Comparison of ENCODE assay signal across 16 mouse cellular contexts in the genomic region with DNA sequence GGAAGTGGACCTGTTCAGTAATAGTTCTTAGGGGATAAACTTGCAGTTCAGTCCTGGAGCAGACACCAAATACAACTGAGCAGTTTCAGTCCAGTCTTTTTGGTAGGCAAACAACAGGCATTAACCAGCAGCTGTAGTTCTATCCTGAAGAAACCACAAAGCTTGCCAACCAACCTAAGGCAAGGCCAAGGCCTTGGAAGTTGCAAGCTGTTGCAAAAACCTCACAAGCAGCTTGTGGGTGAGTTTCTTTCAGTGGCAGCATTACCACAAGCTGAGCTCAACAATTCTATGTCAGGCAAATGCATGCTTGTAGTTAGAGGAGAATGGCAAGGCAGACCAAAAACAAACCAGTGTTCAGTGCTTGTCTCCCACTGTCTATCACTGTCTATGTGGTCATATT.
"Had no signal": no experiment of that assay in that cellular context is flagged by ENCODE, and none has a peak within 500 bp of the region (broad histone marks: within the 10 kb centered on the region; RNA-seq: fewer than 3 reads in every experiment).

No protein-coding gene starts in this region.

- H3K9ac ChIP-seq: liver, embryonic 13.5 days; midbrain, embryonic 13.5 days had no signal

- H3K4me3 ChIP-seq: layer of hippocampus, adult 2 months; liver, embryonic 13.5 days; megakaryocyte, embryonic 14.5 days; midbrain, embryonic 10.5 days; midbrain, embryonic 13.5 days had no signal

- H3K27ac ChIP-seq: kidney, postnatal 0 days; layer of hippocampus, adult 2 months; liver, embryonic 13.5 days; midbrain, embryonic 10.5 days; midbrain, embryonic 13.5 days had no signal

- DNase-seq: kidney, adult 2 months; kidney, postnatal 25 days; layer of hippocampus, adult 9-11 months; liver, embryonic 13.5 days; lung, adult 2 months; lung, postnatal 36 days; right cerebral cortex, postnatal 25 days; spleen, adult 18-20 months; thymus, adult 18-20 months; thymus, postnatal 36 days had no signal

- H3K4me2 ChIP-seq: liver, embryonic 13.5 days; midbrain, embryonic 13.5 days had no signal

- H3K36me3 ChIP-seq: liver, embryonic 13.5 days; midbrain, embryonic 10.5 days; midbrain, embryonic 13.5 days had no signal

- H3K27me3 ChIP-seq: liver, embryonic 13.5 days; megakaryocyte, embryonic 14.5 days; midbrain, embryonic 13.5 days had no signal

- H3K9me3 ChIP-seq: liver, embryonic 13.5 days; midbrain, embryonic 10.5 days; midbrain, embryonic 13.5 days had no signal

- H3K4me1 ChIP-seq: liver, embryonic 13.5 days; megakaryocyte, embryonic 14.5 days; midbrain, embryonic 10.5 days; midbrain, embryonic 13.5 days had no signal

- ATAC-seq: midbrain, embryonic 13.5 days; midbrain, embryonic 16.5 days had no signal
